Mouse (Mus musculus) fat pad, adult 2 months (tissue): Measurements from ENCODE around the gene Hoxd8.

ENCODE experiments used
- DNase-seq: peaks from one replicate; pipeline ENCODE4 v3.0.0-alpha.2; 2011; ENCODE audit warnings: low read depth, low spot score; ENCODE audit errors: extremely low read depth

Hoxd8 gene

GRCm38 (mm10) chr2:74704393-74704998 is at the start of gene Hoxd8:
Hoxd8 (plus strand) TSS chr2:74704615.
- DNase-seq = no peak

- no peak for DNase-seq
Measured at GRCm38 (mm10) chr2:74654743-74655419, 49.5 kb upstream of the Hoxd8 start.

GRCm38 (mm10) chr2:74655420-74655781 is 49.0 kb upstream of the Hoxd8 start:
- no peak for DNase-seq

- DNase-seq = no peak
Measured at GRCm38 (mm10) chr2:74655821-74656631, 48.4 kb upstream of the Hoxd8 start.

- DNase-seq = no peak
Measured at GRCm38 (mm10) chr2:74656632-74657021, 47.8 kb upstream of the Hoxd8 start.

- DNase-seq = no peak
Measured at GRCm38 (mm10) chr2:74657251-74658023, 47.0 kb upstream of the Hoxd8 start.

- no peak for DNase-seq
Measured at GRCm38 (mm10) chr2:74658024-74658666, 46.3 kb upstream of the Hoxd8 start.

- no peak for DNase-seq
Measured at GRCm38 (mm10) chr2:74658667-74659371, 45.6 kb upstream of the Hoxd8 start.

- no peak for DNase-seq
Measured at GRCm38 (mm10) chr2:74659507-74660005, 44.9 kb upstream of the Hoxd8 start, which contains the start of gene Evx2. Evx2 (minus strand) TSS chr2:74659557.

GRCm38 (mm10) chr2:74660421-74661375 is 43.7 kb upstream of the Hoxd8 start:
- no peak for DNase-seq

GRCm38 (mm10) chr2:74661685-74662084 is 42.7 kb upstream of the Hoxd8 start:
- DNase-seq = no peak

- no peak for DNase-seq
Measured at GRCm38 (mm10) chr2:74663291-74663925, 41.0 kb upstream of the Hoxd8 start.

GRCm38 (mm10) chr2:74666411-74666810 is 38.0 kb upstream of the Hoxd8 start:
- no peak for DNase-seq

GRCm38 (mm10) chr2:74667191-74667841 is 37.1 kb upstream of the Hoxd8 start:
- no peak for DNase-seq

GRCm38 (mm10) chr2:74667842-74668357 is 36.5 kb upstream of the Hoxd8 start, which contains the start of gene Hoxd13:
Hoxd13 (plus strand) TSS chr2:74668310.
- no peak for DNase-seq

GRCm38 (mm10) chr2:74668370-74669229 is 35.8 kb upstream of the Hoxd8 start:
- no peak for DNase-seq

- no peak for DNase-seq
Measured at GRCm38 (mm10) chr2:74669230-74669578, 35.2 kb upstream of the Hoxd8 start.
